Mouse (Mus musculus) midbrain, embryonic 14.5 days (tissue): ENCODE results near the gene Prr19. TPM values are rescaled to one million over a fixed set of nuclear protein-coding genes. Genes with fewer than 3 reads are reported as not detected.
"Not testable (repeated sequence)": the region's sequence is repeated elsewhere in the genome, so short reads cannot be mapped to it uniquely, and the experiment has no call there.

Experiments used
- ATAC-seq: fragments of 200-750 bp; cut with Nextera tagmentation; 2 replicates; pipeline ENCODE4 v1.8.0; 2017; ENCODE audit warnings: moderate number of reproducible peaks, moderate library complexity; ENCODE audit not compliant: low FRiP score, low TSS enrichment
- DNase-seq: peaks from one replicate; pipeline ENCODE4 v3.0.0-alpha.2; 2015
- H3K27ac ChIP-seq: fragments of 300-500 bp; sonication (generic); replicated peaks from 2 replicates; pipeline ENCODE4 v1.5.1; 2014; ENCODE audit warnings: mild to moderate bottlenecking, low read depth, low read length, moderate library complexity
- H3K27me3 ChIP-seq: fragments of 300-500 bp; sonication (generic); 2 replicates; pipeline ENCODE4 v1.6.1; 2014; ENCODE audit warnings: low read length, control low read depth, mixed read lengths; ENCODE audit not compliant: control insufficient read depth, insufficient read depth
- H3K36me3 ChIP-seq: fragments of 300-500 bp; sonication (generic); 2 replicates; pipeline ENCODE4 v1.6.1; 2014; ENCODE audit warnings: low read length, control low read depth; ENCODE audit not compliant: control insufficient read depth, insufficient read depth
- H3K4me1 ChIP-seq: fragments of 300-500 bp; sonication (generic); 2 replicates; pipeline ENCODE4 v1.6.1; 2014; ENCODE audit warnings: mild to moderate bottlenecking, antibody characterized with exemption, low read length, control low read depth; ENCODE audit not compliant: control insufficient read depth, insufficient read depth
- H3K4me2 ChIP-seq: fragments of 300-500 bp; sonication (generic); 2 replicates; pipeline ENCODE4 v1.6.1; 2014; ENCODE audit warnings: mild to moderate bottlenecking, low read length, moderate library complexity
- H3K4me3 ChIP-seq: fragments of 300-500 bp; sonication (generic); replicated peaks from 2 replicates; pipeline ENCODE4 v1.5.1; 2014; ENCODE audit warnings: low read depth, low read length
- H3K9ac ChIP-seq: fragments of 300-500 bp; sonication (generic); replicated peaks from 2 replicates; pipeline ENCODE4 v1.6.1; 2014; ENCODE audit warnings: mild to moderate bottlenecking, low read length, moderate library complexity
- H3K9me3 ChIP-seq: fragments of 300-500 bp; sonication (generic); 2 replicates; pipeline ENCODE4 v1.6.1; 2016; ENCODE audit warnings: low read length, control low read depth, mixed read lengths; ENCODE audit not compliant: control insufficient read depth
- WGBS: fragments of 180-500 bp; shearing (Covaris S2); extraction: QIAGEN DNeasy Blood & Tissue Kit; methylation state at CpG from one replicate; pipeline ENCODE4 v1.1.7; 2014; 5-methylcytosine and 5-hydroxymethylcytosine counted together
- polyA plus RNA-seq: library from polyadenylated mRNA; unstranded; fragments of >200 nt; fragmentation: Nextera tagmentation; extraction: Ambion mirVana; gene quantifications from 2 replicates; pipeline ENCODE4 v1.2.1, GENCODE M21; 2014

Prr19 gene
- polyA plus RNA-seq: 3.0 and 3.2 TPM in 2 replicates

DNA sequence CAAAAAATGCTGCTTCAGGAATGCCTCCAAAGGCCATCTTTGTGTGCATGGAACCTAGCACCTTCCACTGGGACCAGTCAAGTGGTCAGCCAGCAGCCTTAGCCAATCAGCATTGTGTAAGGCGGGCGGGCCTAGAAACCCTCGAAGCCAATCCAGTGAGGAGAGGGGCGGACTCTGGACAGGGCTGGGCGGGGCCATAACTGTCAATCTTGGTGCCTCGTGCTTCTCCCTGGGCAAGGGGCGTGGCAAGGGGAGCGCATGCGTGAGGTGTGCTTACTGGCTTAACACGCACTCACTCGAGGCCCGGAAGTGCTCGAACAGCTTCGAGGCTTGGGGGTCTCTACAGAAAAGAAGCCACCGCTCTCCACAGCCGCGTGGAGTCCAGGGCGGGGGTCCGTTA is at the start of gene Prr19:
Prr19 (plus strand) TSS at position 349 of the 400 bp plus-strand sequence.
- no peak within 1 kb of the TSS for H3K9ac ChIP-seq
- peak; percentile 78 for DNase-seq

DNA sequence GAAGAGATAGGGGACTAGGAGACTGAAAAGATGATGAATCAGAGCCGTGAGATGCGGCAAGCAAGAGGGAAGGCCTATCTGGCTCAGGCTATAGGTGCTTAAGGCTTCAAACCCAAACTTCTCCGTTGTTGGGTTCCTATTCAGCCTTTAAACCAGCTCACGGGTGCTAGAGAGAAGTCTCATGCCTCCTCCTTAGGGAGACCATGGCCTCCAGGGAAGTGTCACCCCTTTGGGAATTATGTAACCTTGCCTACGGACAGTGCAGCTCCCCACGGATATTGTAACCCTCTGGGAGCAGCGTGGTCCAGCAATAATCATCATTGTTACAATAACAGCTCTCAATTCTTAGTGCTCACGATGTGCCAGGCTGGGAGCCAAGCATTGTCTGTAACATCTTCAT is 49.4 kb upstream of the Prr19 start:
- H3K36me3 ChIP-seq: no peaks in the 10 kb centered on the region
- peak overlapping the region; percentile 99 for H3K4me2 ChIP-seq
- H3K27me3 ChIP-seq: no peaks in the 10 kb centered on the region
- DNase-seq: peak; percentile 16
- H3K9me3 ChIP-seq: no peaks in the 10 kb centered on the region
- H3K4me1 ChIP-seq: peaks cover 31% of the 10 kb centered on the region
- peak overlapping the region; percentile 59 for H3K9ac ChIP-seq
- ATAC-seq: no peak
- H3K27ac ChIP-seq: peak overlapping the region; percentile 74
- peak overlapping the region; percentile 73; the same call in 1 of the 2 replicates for H3K4me3 ChIP-seq
- 14% methylated on average over 8 of the region's 8 CpGs for WGBS

More for the DNA sequence above, at the start of gene Prr19:
- Histone ChIP-seq H3K36me3 (peaks cover 2% of the 10 kb centered on the region; the same call in 1 of the 2 replicates), H3K27me3 (no peaks in the 10 kb centered on the region), H3K4me2 (no peak within 1 kb of the TSS), H3K9me3 (no peaks in the 10 kb centered on the region), H3K4me1 (peaks cover 15% of the 10 kb centered on the region), H3K27ac (no peak within 1 kb of the TSS), H3K4me3 (no peak within 1 kb of the TSS)
- ATAC-seq: no peak; the same call in 1 of the 2 replicates
- 55% methylated on average over 19 of the region's 19 CpGs for WGBS

DNA sequence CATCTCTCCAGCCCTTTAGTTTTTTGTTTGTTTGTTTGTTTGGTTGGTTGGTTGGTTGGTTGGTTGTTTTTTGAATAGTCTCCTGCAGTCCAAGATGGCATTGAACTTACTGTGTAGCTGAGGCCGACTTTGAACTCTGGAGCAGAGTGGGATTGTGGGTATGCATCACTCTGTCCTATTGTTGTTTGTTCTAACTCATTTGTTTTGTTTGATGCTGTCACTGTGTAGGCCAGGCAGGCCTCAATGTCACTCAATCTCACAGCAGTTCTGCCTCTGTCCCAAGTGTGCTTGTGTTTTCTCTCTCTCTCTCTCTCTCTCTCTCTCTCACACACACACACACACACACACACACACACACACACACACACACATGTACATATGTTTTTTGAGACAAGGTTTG is 39.3 kb upstream of the Prr19 start:
- Histone ChIP-seq H3K27ac (no peak overlapping the region), H3K9me3 (no peaks in the 10 kb centered on the region), H3K9ac (no peak overlapping the region), H3K4me1 (0 out of 2 replicates have a peak, but pooled peaks cover 1% of the 10 kb centered on the region), H3K4me3 (no peak overlapping the region), H3K4me2 (no peak overlapping the region), H3K36me3 (no peaks in the 10 kb centered on the region), H3K27me3 (no peaks in the 10 kb centered on the region)
- ATAC-seq (no peak), DNase-seq (no peak)
- WGBS: 90% methylated on average over 1 of the region's 1 CpGs

DNA sequence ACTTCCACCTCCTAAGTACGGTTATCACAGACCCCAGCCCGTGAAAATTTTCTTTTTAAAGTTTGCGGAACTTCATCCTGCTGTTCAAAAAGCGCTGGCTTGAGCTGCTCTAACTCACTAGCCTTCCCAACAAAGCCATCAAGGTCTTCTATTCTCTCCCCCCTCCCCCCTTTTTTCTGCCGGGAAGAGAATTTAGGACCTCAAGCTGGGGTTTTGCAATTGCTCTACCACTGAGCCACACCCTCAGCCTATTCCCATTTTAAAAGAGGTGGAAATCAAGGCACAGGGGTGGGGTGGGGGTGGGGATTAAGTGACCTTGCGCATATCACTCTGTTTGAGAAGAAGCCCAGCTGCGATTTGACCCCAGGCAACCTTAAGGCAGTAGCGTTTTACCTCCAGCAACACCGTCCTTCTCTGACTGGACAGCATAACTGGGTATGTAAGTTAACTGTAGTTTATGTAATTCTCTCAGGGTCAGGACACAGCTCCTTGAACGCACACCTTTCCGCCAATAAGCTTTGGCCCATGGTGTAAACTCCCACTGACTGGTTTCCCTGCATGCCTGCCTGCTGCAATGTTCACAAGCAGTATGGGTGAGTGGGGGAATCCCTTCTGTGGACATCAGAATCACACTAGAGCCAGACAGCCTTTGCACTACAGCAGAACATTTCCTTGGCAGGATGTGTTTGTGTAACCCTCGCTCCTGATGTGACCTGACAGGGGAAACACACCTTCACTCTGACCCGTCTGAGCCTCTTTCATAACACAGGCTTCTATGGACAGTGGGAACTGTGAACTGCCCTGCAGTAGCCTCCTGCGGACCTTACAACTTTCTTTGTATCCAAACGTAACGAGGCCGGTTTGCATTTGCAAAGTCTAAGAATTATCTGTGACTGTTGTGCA is 37.0 kb upstream of the Prr19 start:
- DNase-seq: no peak
- no peak overlapping the region for H3K27ac ChIP-seq
- H3K9ac ChIP-seq: no peak overlapping the region
- ATAC-seq: no peak
- H3K4me3 ChIP-seq: no peak overlapping the region
- H3K36me3 ChIP-seq: no peaks in the 10 kb centered on the region
- no peaks in the 10 kb centered on the region for H3K9me3 ChIP-seq
- no peak overlapping the region for H3K4me2 ChIP-seq
- peaks cover 9% of the 10 kb centered on the region for H3K4me1 ChIP-seq
- 27% methylated on average over 17 of the region's 17 CpGs for WGBS
- H3K27me3 ChIP-seq: no peaks in the 10 kb centered on the region

DNA sequence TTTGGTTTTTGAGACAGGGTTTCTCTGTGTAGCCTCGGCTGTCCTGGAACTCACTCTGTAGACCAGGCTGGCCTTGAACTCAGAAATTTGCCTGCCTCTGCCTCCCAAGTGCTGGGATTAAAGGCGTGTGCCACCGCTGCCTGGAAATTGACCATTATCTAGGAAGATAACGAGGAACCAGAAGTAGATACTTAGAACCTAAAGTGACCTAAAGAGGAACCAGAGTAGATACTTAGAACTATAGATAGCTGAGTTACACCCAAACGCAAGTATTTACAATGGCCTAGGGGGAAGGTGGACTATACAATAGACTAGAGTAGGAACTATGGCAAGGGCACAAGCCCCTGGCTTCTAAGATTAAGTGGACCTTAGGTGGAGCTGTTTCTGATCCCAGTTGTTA is 35.5 kb upstream of the Prr19 start:
- WGBS: 91% methylated on average over 5 of the region's 5 CpGs
- H3K4me2 ChIP-seq, H3K27me3 ChIP-seq: not testable (repeated sequence)

DNA sequence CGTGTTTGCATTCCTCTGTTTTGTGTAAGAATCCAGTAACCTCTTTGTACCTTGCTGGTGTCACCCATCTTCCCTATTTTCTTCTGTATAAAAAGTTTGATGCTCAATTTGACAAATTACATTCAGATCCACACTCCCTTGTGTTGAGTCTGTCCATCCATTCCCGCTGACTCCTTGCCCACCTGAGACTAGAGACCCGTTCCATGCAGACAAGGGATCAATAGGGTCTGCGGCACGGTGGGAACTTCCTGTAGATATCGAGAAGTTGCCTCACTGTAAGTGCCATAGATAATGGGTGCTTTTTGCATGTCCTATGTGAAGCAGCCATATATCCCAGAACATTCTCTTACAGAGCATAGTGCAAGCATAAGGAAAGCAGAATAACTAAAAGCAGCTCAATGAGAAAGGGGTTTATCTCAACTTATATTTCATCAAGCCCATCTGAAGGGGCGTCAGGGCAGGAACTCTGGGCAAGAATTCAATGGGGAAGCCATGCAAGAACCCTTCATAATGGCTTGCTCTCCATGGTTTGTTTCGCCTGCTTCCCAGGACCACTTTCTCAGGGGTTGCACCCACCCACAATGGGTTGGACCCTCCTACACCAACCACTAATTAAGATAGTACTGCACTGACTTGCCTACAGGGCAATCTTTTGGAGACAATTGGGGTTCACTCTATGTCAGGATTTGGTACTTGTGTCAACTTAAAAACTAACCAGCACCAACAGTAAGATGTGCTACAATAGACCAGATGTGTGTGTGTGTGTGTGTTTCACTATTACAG is 34.8 kb upstream of the Prr19 start:
- no peak for ATAC-seq
- Histone ChIP-seq H3K27ac (no peak overlapping the region), H3K4me1 (peaks cover 19% of the 10 kb centered on the region), H3K9ac (no peak overlapping the region), H3K9me3 (no peaks in the 10 kb centered on the region), H3K27me3 (no peaks in the 10 kb centered on the region), H3K36me3 (peaks cover 3% of the 10 kb centered on the region; the same call in 1 of the 2 replicates), H3K4me3 (no peak overlapping the region), H3K4me2 (peak overlapping the region; percentile 49)
- no peak for DNase-seq
- WGBS: 92% methylated on average over 8 of the region's 8 CpGs

More for the DNA sequence above, 35.5 kb upstream of the Prr19 start:
- H3K27ac ChIP-seq, H3K9me3 ChIP-seq, H3K4me3 ChIP-seq, H3K9ac ChIP-seq, DNase-seq, H3K36me3 ChIP-seq, ATAC-seq: not testable (repeated sequence)
- H3K4me1 ChIP-seq: peaks cover 19% of the 10 kb centered on the region

DNA sequence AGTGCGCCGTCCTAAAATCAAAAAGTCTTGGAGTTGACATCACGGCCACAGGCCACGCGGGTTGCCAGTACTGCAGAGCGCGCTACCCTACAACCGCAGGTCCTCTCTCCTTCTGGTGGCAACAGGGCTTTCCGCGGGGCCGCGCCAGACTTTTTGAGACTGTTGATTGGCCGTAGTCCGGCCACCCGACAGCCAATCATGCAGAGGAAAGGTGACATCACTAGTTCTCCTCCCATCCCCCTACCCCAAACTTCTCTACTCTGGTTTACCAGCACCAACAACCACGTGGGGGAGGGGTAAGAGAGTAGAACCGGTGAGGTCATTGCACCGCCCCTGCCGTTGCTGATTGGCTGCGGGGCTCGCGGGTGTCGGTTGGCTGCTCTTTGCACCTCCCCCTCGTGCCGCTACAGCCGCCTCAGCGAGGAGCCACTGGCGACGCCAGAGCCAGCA is 33.9 kb upstream of the Prr19 start, which contains the start of gene Cic:
Cic (plus strand) TSS at position 404 of the 450 bp plus-strand sequence.
- Histone ChIP-seq H3K27me3 (no peaks in the 10 kb centered on the region), H3K4me3 (peak within 1 kb of the TSS; percentile 62), H3K36me3 (peaks cover 12% of the 10 kb centered on the region), H3K9ac (peak within 1 kb of the TSS; percentile 80), H3K4me2 (peak within 1 kb of the TSS; percentile 83), H3K4me1 (peaks cover 19% of the 10 kb centered on the region), H3K27ac (peak within 1 kb of the TSS; percentile 90), H3K9me3 (no peaks in the 10 kb centered on the region)
- DNase-seq: peak; percentile 100
- under 1% methylated on average over 29 of the region's 29 CpGs for WGBS
- peak; percentile 90 for ATAC-seq

DNA sequence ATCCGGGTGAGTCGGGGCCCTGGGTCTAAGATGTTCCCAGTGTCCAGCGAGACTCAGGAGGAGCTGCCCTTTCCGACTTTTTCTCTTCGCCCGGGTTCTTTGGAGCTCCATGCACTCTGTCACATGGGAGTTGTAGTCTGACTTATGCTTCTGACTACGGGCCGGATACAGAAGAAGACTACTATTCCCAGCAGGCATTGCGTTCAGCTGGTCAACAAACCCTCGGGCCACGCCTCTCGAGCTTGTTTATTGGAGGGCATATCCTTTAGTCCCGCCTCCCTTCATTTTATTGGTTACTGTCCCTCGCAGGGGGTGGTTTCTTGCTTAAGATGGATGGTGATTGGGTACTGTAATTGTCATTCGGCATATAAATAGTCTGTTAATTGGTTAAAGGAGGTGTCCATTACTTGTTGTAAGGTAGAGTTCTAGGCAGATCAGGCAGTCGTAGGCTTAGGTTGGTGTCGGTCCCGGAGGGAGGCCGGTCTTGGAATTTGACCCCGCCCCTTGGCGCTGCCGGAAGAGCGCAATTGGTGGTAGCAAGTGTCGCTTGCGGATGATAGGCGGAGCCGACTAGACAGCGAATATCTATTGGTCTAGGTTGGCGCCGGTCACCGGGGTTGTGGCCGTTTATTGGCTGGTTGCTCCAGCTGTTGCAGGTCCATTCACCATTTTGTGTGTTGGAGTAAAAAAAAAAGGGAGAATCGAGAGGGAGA is 33.3 kb upstream of the Prr19 start:
- Histone ChIP-seq H3K4me3 (peak overlapping the region; percentile 62), H3K4me1 (peaks cover 19% of the 10 kb centered on the region), H3K36me3 (peaks cover 18% of the 10 kb centered on the region), H3K9me3 (no peaks in the 10 kb centered on the region), H3K4me2 (peak overlapping the region; percentile 83), H3K27ac (peak overlapping the region; percentile 90), H3K27me3 (no peaks in the 10 kb centered on the region), H3K9ac (peak overlapping the region; percentile 80)
- WGBS: under 1% methylated on average over 33 of the region's 33 CpGs
- DNase-seq: peak; percentile 100
- peak; percentile 95 for ATAC-seq
